Mouse (Mus musculus): ENCODE measurements around the gene Pkm.

- TF ChIP-seq CTCF (IDR thresholded peaks at IDR 0.05) (peak; percentile 88), EP300 (IDR thresholded peaks at IDR 0.05) (no peak)
These were observed 22.1 kb downstream of the Pkm start for GRCm38 (mm10) chr9:59678313-59678712.

All from lung, postnatal 0 days (tissue).